Mouse (Mus musculus) megakaryocyte, embryonic 14.5 days (primary cell): ENCODE results near the gene Cobl.

Experiments used
- FLI1 ChIP-seq: IDR thresholded peaks from 2 replicates; pipeline ENCODE4 v1.6.1; 2012; ENCODE audit warnings: low read length, inconsistent platforms, mixed read lengths
- GATA1 ChIP-seq: IDR thresholded peaks from 3 replicates; pipeline ENCODE4 v1.6.1; 2012; ENCODE audit warnings: mixed read lengths, low read length, inconsistent platforms, borderline replicate concordance

- TF ChIP-seq GATA1 (no peak), FLI1 (no peak)
Measured at GRCm38 (mm10) chr11:12197542-12197941, 267.2 kb downstream of the Cobl start.
